Mouse (Mus musculus) spleen, postnatal 4 days (tissue): ENCODE results near the gene Iqschfp.

Experiments used
- DNase-seq, 2 experiments: peaks; one replicate each; pipeline ENCODE4 v3.0.0; 2022; ENCODE audit warnings: low spot score in 2 of 2

The Iqschfp gene

DNA sequence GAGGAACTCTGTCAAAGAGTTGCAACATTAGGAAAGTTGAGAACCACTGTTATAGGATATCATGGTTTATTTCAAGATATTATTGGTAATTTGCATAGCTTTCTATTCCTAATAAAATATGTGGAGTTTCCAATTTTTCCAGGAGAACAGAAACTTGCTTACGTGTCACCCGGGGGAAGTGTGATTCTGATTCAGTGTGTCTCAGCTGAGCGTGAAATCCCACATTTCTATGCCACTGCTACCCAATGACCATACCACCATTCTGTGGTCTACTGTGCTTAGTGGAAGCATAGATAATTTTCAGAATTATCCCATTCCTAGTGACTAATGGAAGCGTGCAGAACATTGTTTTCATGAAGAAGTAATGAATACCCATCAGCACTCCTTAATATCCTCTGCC lies 704.9 kb downstream of the Iqschfp start:
- no peak for DNase-seq

DNA sequence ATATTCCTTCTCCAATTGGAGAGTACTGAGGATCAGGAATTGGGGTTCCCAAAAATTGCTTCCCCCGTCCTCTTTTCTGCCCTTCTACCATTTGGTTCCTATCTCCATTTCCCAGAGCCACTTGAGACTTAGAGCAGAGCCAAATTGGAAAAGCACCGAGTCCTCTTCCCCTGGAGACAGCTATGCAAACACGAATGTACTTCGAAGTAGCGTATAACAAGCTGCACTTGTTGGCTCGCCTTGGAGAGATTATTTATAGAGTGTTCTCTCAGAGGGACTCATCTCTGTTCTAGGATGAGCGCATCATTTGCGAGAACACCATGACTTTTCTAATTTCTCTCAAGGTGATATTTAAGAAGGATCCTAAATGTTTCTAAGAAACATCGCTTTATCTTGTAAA lies 710.9 kb downstream of the Iqschfp start:
- no peak for DNase-seq

DNA sequence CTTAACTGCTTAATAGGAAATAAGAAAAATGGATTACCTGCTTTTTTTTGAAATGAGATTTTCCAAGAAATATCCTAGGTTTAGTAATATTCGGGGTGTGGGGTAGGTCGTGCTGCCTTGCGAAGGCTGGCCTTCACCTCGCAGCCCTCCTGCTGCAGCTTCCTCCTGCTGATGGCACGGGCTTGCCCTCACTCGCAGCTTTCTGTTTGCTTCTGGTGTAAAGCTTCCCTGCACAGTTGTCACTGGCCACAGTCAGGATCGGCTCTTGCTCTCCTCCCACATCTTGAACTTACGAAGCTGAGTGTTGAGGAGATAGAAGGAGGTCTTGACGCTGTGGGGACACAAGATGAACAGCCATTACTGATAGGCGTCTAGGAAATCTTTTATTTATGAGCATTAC lies 712.4 kb downstream of the Iqschfp start:
- no peak for DNase-seq

DNA sequence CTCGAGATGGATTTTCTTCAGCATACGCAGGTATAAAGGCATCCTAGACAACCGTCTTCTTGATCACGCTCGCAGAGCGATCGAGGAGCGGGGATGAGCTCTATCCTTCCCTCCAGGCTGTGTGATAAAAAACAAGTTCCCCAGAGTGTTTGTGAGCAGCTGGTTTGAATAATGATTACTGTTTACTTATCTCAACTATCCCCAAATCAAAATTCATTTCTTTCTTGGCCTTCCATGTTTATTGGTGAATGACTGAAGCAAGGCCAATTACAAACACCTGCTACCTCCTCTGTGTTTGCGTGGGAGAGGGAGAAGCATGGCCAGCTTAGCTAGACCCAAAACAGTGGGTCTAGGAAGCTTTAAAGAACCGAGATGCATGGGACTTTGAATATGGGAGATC lies 712.9 kb downstream of the Iqschfp start:
- no peak for DNase-seq

DNA sequence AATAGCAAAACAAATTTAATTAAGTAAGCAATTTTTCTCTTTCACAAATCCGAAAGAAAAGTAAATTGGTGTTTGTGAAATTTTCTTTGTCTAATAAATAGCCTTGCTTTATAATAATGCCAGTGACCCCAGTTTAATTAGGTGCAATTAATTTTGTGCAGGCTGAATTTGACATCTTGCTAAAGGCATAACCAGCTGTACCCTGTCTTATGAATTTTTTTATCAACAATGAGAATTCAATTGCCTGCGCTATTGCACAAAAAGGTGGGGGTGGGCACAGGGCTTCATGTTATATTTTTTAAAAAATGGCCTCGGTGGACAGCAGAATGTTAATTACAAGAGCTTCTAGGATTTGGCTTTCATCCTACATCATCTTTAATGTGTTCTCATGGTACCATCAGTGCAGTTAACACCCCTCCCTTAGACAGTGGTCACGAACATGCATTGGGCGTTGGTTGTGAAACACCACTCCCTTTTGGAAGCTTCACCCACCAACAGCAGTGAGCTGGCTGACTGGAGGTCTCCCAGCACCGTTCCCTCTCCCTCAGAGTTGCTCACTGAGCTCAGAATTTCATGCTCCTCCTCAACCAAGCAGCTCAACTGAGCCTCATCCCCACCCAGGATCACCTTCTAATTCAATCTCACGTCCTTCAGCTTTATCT lies 714.0 kb downstream of the Iqschfp start:
- DNase-seq: no peak

DNA sequence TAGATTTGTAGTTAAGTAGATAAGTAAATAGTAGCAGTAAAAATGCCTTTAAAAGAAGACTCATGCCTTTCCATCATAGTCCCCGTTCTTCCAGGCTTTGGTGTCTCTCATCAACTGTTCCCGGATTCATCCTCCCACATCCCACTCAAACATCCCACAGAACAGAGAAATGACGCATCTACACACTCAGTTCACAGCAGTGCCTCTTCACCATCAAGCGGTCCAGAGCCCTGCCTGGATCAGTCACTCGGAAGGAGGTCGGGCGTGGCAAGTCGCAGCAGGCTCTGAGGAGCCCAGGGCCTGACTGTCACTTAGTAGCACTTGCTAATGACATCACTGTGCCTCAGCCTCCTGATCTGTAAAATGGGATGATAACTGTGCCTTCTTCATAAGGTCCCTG lies 714.7 kb downstream of the Iqschfp start:
- DNase-seq: no peak

DNA sequence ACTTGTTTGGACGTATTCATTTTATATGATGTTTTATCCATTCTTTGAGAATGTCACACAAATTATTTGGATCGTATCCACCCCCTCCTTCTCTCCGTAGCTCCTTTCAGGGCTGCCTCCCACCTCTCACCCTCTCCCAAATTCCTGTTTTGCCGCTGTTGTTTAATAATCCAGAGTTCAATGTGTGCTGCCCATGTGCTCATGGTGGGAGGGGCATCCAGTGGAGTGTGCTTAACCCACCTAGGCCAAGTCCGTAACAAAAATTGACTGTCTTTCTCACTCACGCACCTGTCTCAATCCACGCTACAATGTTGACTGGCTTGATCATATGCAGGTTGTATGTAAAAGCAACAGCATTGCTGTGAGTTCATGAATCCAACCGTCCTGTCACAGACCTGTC lies 715.3 kb downstream of the Iqschfp start:
- no peak for DNase-seq

DNA sequence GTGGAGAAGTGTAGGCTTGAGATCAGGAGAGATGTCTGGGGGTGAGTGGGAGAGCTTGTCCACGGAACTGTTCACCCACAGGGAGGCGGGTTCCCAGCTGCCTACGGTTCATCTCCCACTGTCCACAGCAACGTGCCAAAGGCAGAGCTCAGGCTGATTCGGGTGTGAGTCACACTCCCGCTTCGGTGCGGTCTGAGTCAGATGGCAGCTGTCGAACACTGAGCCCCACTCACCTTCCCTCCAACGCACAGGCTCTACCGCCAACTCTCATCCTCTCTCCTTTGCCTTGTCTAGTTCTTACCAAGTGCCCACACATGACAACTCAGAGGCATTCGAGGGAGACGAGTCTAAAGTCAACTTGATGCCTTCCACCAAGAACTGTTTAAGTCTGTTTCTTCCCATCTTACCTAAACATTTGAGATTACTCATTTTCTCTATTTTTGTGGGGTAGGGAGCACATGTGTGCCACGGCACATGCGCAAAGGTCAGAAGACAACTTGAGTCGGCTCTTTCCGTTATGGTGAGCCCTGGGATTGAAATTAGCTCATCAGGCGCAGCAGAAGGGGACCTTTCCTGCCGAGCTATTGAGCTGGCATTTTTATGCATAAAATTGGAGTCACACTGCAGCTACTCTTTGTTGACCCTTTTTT lies 716.9 kb downstream of the Iqschfp start:
- DNase-seq: peak in 1 of 2 experiments; percentile 59

DNA sequence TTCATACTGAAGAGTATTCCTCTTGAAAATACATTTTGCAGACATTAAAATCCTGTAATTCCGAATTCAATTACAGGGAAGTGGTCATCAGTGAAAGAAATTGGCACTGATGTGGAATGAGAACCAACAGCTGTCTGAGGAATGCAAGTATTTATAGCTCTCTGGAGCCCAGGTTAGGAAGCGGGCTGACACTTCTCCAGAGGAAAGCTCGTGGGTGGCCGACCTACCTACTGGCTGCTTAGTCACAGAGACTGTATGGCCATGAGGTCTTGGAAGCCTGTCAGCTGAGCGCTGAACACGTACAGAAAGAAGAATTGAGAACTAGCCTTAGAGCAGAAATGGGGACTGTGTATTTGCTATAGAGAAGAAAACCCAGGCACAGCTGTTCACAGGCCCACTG lies 718.0 kb downstream of the Iqschfp start:
- no peak for DNase-seq

DNA sequence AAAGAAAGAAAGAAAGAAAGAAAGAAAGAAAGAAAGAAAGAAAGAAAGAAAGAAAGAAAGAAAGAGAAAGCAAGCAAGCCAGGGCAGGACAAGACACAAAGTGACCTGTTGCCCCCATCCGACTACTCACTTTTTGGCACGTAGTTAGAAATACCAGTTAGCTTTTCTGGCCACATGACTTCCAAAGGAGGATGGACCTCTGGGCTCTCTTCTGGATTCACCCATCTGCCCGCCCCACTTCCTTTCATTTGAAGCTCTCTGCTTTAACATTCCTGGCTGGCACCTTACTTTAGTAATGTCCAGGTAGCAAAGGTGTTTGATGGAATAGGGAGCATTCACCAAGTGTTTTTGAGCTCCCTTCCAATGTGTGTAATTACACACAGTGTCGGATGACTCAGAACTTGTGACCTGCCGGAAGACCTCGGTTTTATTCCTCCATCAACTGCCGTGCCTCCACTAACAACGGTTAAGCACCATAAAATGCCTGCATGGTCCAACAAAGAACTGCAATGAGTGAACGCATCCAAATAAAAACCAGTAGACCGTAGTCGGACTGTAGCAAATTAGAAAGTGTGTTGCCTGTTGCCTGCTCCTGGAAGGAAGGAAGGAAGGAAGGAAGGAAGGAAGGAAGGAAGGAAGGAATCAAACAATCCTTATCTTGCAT lies 718.7 kb downstream of the Iqschfp start:
- no peak for DNase-seq

DNA sequence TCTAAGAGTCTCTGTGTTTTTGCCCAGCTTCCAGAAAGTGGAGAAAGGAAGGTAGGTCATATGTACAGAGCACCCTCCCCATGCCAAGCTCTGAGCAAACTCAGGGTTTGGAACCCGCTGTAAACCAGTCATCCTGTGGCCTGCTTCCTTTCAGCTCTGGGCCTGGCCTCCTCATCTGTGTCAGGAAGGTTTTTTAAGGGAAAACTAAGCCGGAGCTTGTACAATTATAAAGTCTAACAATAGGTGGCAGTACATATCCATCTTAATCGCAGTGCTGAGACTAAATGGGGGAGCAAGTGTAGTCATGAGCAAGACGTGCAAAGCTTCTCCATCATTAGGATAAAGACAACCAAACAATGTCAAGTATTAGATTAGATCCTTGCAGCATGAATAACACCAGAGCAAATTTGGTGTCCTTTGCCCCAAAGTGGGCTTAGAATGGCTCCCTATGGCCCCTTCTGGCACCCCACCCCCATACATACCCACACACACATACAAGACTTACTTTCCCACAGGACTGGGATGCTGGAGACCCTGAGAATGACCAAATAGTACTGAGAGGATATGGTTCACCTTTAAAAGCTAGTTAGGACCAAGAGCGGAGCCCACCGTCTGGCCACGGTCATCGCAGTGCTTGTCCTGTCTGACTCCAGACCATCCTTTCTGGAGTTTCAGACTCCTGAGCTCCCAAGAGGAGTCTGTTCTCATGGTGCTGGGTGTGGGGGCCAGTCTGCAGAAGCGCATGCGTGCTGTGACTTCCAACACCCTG lies 723.2 kb downstream of the Iqschfp start:
- DNase-seq: peak in 1 of 2 experiments; percentile 56

DNA sequence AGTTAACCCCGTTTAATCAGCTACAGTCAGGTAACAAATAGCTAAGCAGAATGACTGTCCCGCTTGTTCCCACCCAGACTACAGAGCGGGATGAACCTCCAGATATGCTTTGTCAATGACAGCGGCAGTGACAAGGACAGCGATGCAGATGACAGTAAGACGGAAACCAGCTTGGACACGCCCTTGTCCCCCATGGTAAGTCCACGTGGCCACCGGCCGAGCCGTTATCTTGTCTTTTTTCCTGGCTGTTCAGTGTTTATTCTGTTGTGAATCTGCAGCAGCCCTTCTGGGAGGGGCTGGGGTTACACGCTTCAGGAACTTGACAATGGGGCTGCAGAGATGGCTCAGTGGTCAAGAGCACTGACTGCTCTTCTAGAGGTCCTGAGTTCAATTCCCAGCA lies 724.3 kb downstream of the Iqschfp start:
- DNase-seq: peak in 1 of 2 experiments; percentile 61

DNA sequence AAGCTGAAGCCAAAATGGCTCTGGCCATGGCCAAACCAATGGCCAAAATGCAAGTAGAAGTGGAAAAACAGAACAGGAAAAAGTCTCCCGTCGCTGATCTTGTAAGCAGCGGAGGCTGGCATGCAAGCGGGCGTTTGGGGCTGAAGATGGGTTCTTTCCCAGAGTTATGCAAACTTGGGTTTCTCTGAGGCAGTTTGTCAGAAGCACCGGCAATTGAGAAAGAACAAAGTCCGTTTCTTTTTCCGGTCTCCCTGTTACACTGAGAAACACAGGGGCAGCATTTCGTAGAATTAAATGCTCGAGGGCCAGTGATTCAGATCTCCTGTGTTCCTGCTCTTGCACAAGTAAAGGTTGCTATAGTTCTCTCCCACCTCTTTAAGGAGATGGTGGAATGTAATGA lies 725.7 kb downstream of the Iqschfp start:
- no peak for DNase-seq

DNA sequence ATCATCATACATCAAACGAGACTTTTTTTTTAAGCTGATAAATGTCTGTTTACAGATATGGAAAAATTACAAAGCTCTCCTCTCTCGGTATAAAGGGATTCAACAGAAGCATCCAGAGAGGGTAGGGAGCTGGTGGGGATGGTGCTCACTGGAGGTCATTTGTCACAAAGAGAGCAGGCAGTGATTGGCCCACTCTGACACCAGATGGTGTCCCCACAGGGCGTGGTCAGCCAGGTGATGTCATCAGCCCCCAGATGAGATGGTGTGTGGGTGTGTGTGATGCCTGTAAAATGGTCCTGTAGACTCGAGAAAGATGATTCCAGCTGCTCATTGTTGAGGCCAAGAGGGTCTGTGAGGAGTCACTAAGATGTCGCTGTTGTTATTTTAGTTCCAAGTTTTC lies 727.1 kb downstream of the Iqschfp start:
- DNase-seq: no peak

DNA sequence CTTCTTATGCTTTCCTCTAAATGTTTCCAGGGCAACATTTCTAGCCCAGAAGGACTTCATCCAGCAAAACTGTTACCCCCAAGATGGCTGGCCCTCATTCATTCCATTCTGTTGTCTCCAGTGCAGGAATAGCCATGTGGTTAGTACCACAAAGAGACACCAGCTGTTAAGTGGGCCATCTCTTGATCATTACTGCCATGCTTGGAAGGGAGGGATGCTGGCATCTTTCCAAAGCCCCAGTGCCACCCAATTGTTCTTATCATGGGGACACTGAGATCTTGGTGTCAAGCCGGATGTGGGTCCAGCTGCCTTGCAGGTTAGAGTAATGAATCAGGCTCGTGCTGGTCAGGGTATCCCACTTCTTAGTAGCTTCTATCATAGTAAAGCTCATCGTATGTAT lies 729.9 kb downstream of the Iqschfp start:
- no peak for DNase-seq

DNA sequence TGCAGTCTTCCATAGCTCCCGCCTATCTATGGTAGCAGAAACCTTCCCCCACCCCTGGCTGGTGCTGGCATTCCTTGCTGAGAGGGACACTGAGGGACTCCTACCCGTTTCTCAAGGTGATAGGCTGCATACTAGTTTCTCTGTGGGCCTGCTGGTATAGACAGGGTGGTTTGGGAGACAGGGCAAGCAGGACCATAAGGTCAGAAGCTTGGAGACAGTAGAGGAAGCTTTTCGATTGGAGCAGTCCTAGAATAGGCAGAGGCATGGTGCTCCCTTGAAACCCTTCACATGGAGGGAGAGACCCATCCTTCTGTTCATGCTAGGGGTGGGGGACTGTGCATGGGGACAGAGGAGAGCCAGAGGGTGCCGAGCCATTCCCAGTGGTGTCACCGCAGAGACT lies 731.0 kb downstream of the Iqschfp start:
- DNase-seq: peak in 1 of 2 experiments; percentile 55

DNA sequence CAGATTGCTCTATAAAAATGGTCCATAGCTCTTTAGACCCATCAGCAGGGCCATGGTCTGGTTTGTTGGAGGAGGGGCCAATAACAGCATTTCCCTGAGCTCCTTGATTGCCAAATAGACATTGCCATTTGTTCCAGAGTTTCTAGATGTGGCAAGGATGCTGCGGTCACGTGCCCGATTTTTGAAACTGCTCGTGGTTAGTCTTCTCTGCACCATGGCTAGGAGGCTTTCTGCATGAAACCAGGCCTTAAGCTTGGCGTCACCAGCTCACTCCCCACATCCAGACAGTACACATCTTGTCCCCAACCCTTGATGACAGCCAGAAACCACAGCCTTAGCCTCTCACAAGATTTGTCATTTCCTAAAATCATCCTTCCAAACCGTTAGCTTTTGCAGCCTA lies 732.4 kb downstream of the Iqschfp start:
- DNase-seq: no peak

DNA sequence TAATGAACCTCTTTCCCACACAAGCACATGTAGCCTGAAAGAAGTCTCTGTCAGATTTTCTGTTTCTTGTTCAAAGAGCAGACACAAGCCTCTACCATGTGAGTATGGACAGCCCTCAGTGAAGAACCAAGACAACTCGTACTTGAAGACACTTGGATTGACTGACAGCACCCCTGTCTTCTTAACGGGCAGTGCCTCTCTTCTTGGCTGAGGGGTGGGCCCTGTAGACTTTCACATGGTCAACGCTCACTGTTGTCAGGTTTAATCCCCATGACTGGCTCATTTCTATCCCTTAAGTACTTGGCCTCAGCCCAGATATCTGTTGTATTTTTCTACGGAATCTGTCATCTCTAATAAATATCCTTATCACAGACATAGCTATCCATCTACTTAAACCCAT lies 738.2 kb downstream of the Iqschfp start:
- DNase-seq: no peak

DNA sequence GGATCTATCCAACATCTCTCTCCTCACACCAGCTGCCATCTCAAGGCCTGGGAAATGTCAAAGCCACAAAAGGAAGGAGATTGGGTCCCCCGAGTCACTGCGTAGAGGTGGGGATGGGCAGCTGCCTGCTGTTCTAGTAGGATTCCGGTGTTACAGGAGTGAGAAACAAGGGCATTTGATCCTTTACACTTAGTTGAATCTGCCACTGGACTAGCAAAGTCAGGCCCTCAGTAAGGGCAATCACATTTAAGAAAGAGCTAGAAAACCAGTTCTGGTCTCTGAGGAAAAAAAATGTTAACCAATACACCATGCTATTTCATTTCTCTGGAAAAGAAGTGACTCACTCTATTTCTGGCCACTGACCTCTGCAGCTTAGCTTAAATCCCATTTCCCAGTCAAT lies 738.8 kb downstream of the Iqschfp start:
- DNase-seq: no peak

DNA sequence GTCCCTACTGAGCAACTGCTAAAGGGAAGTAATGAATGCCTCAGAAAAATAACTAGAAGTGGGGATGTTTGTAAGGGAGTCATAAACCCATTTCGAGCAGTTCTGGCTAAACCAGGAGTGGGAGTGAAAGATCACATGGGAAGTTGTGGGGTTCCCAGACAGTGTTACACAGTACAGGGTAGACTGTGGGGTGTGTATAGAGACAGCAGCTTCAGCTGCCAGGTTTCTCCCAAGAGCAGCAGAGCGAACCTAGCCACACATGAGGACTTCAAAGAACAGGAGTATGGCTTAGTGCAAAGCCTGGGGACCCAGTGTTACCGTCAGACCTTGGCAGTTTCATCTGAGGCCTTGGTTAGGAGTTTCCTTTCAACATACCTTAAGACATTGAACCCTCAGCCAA lies 740.7 kb downstream of the Iqschfp start:
- DNase-seq: no peak

DNA sequence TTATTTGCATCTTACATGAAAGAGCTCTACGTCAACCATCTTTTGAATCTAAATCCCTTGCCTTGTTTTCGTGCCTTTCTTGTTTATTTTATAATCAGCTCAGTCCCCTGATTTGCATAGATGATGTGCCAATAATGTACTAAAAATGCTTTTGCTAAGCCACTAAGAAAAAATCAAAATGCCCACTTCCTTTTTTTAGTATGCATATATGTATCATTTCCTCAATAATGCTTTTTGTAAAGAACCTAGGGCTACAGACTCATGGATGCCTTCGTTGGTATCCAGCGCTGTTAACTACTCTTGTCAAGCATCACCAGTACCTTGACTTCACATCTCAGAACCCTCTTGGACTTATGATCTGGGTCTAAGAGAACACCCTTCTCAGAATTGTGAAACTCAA lies 741.5 kb downstream of the Iqschfp start:
- DNase-seq: no peak

DNA sequence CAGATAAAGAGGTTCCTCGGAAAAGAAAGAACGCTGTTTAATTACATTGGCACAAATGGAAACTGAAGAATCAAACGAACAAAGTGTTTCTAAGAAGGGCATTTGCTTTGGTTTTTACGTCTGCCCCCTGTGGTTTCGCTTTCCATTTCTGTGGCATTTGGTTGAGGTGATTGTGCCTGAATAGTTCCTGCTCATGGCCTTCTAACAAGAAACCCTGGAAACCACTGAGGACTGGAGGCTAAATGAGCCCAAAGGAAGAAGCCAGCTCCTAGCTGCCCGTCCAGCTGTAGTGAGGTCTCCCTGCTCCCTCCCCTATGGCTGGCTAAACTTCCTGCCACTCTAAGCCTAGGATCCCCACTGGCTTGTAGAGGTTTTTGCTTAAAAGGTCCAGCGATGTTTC lies 745.9 kb downstream of the Iqschfp start:
- DNase-seq: no peak

DNA sequence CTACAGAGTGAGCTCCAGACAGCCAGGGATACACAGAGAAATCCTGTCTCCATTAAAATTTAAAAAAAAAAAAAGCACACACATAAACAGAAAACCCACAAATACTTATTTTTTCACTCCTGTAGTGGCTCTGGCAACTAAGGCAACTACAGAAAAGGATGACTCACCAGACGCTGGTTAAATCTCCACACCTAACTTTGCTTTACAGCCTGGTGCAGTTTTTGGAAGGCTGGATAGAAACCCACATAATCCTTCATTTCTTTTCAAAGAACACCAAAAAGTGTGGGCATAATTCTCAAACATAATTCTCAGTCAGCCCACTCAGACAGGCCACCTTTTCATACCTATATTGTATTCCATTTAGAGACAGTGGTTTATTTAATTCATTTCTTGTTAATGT lies 746.7 kb downstream of the Iqschfp start:
- no peak for DNase-seq
